Mouse (Mus musculus): ENCODE measurements at regions not wholly inside any gene's neighbourhood (a gene's known extent, or its start where the extent isn't known, plus 50 kb on each side); places are given as distances from the start of the nearest gene placed in this dataset.
A peak's percentile ranks its signal among the peaks of the same experiment; 100 is the strongest.

DNA sequence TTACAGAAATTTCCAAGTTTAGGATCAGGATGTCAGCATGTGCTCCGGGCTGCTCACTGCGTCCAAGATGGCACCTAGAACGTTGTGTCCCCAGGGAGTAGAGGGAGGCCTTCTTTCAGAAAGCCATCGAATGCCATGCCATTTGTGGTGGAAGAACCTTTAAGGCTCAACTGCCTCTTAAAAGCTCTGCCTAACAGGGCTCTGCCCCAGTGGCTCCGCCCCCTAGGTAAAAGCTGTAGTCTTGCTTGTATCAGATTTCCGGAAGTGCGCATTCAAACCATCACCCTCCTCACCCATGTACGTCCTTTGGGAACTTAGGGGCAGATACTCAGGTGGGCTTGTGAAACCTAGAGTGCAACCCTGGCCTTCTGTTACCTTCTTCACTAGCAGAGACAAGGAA, 54.0 kb upstream of the Psmd7 start:
- Histone ChIP-seq H3K27ac (ENCODE audit: insufficient read depth, low read length) (no peak overlapping the region), H3K4me1 (ENCODE audit: control insufficient read depth, insufficient read depth, low read length) (no peaks in the 10 kb centered on the region), H3K4me3 (ENCODE audit: insufficient read depth, low read length) (no peak overlapping the region)
- no peak for TF ChIP-seq POLR2A (IDR thresholded peaks at IDR 0.05; ENCODE audit: low read depth, low read length)
- no peak for TF ChIP-seq CTCF (IDR thresholded peaks at IDR 0.05; ENCODE audit: borderline replicate concordance, insufficient read depth, low read length)

DNA sequence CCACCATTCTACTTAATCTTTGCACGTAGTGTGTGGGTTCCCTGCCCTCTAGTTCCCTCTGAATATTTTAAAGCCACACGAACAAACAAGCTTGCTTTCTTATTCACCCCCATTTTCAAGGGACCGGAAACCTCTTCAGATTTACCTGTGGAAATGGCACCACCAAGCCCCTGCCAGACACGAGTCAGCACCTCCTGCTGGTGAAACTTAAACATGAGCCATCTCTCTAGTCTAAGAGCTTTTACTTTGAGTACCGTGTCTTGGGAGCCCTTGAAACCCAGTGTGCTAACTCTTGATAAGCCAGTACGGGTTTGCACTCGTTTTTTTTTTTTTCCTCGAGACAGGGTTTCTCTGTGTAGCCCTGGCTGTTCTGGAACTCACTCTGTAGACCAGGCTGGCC, 59.7 kb upstream of the Psmd7 start:
- no peak for TF ChIP-seq CTCF (IDR thresholded peaks at IDR 0.05; ENCODE audit: borderline replicate concordance, insufficient read depth, low read length)
- Histone ChIP-seq H3K4me3 (ENCODE audit: insufficient read depth, low read length) (no peak overlapping the region), H3K4me1 (ENCODE audit: control insufficient read depth, insufficient read depth, low read length) (no peaks in the 10 kb centered on the region), H3K27ac (ENCODE audit: insufficient read depth, low read length) (no peak overlapping the region)

DNA sequence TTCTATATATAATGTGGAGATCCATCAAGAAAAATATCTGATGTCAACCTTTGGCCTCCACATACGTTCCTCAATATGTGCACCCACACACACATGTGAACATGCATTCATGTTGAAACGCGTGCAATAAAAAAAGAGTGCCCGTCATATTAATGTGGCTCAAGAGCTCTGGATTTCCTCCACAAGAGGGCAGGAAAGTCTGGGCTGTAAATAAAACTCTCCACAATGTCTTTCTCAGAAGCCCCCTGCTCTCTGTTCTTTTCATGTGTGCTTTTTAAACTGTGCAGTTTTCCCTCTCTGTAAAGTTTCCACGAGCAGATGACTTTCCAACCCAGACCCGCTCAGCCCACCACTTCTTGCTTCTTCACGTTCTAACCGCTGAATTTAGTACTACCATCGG, 62.0 kb upstream of the Psmd7 start:
- no peak for TF ChIP-seq CTCF (IDR thresholded peaks at IDR 0.05; ENCODE audit: borderline replicate concordance, insufficient read depth, low read length)
- no peak for TF ChIP-seq POLR2A (IDR thresholded peaks at IDR 0.05; ENCODE audit: low read depth, low read length)
- H3K27ac ChIP-seq (ENCODE audit: insufficient read depth, low read length), result no peak overlapping the region

GRCm38 (mm10) chr8:107651424-107651823, 63.2 kb upstream of the Psmd7 start:
- H3K4me1 ChIP-seq (ENCODE audit: control insufficient read depth, insufficient read depth, low read length), result no peaks in the 10 kb centered on the region
- TF ChIP-seq POLR2A (IDR thresholded peaks at IDR 0.05; ENCODE audit: low read depth, low read length) (no peak), CTCF (IDR thresholded peaks at IDR 0.05; ENCODE audit: borderline replicate concordance, insufficient read depth, low read length) (no peak)
- H3K27ac ChIP-seq (ENCODE audit: insufficient read depth, low read length), result no peak overlapping the region
- H3K4me3 ChIP-seq (ENCODE audit: insufficient read depth, low read length), result no peak overlapping the region

More for the DNA sequence above, 62.0 kb upstream of the Psmd7 start:
- H3K4me1 ChIP-seq (ENCODE audit: control insufficient read depth, insufficient read depth, low read length), result no peaks in the 10 kb centered on the region
- no peak overlapping the region for H3K4me3 ChIP-seq (ENCODE audit: insufficient read depth, low read length)

GRCm38 (mm10) chr8:107652226-107652625, 64.0 kb upstream of the Psmd7 start:
- TF ChIP-seq CTCF (IDR thresholded peaks at IDR 0.05; ENCODE audit: borderline replicate concordance, insufficient read depth, low read length), result no peak
- TF ChIP-seq POLR2A (IDR thresholded peaks at IDR 0.05; ENCODE audit: low read depth, low read length), result no peak
- Histone ChIP-seq H3K4me1 (ENCODE audit: control insufficient read depth, insufficient read depth, low read length) (no peaks in the 10 kb centered on the region), H3K27ac (ENCODE audit: insufficient read depth, low read length) (no peak overlapping the region), H3K4me3 (ENCODE audit: insufficient read depth, low read length) (no peak overlapping the region)

- Histone ChIP-seq H3K27ac (ENCODE audit: insufficient read depth, low read length) (no peak overlapping the region), H3K4me3 (ENCODE audit: insufficient read depth, low read length) (no peak overlapping the region), H3K4me1 (ENCODE audit: control insufficient read depth, insufficient read depth, low read length) (no peaks in the 10 kb centered on the region)
- TF ChIP-seq POLR2A (IDR thresholded peaks at IDR 0.05; ENCODE audit: low read depth, low read length) (no peak), CTCF (IDR thresholded peaks at IDR 0.05; ENCODE audit: borderline replicate concordance, insufficient read depth, low read length) (no peak)
These were observed 65.4 kb upstream of the Psmd7 start for GRCm38 (mm10) chr8:107653711-107654110.

- TF ChIP-seq CTCF (IDR thresholded peaks at IDR 0.05; ENCODE audit: borderline replicate concordance, insufficient read depth, low read length), result no peak
- no peak for TF ChIP-seq POLR2A (IDR thresholded peaks at IDR 0.05; ENCODE audit: low read depth, low read length)
These were observed 68.4 kb upstream of the Psmd7 start for GRCm38 (mm10) chr8:107656622-107657021.

DNA sequence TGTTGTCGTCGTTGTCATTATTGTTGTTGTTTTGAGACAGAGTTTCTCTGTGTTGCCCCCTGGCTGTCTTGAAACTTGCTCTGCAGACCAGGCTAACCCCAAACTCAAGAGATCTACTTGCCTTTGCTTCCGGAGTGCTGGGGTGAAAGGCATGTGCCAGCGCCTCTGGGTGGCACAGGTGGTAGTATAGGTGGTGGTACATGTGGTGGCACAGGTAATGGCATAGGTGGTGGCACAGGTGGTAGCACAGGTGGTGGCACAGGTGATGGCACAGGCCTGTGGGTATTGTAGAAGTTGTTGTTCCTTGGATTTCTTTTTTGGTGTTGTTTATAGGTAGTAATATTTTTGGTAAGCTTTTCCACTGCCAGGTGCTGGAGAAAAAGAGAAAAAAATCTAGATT, 69.5 kb upstream of the Psmd7 start:
- Histone ChIP-seq H3K27ac (ENCODE audit: insufficient read depth, low read length) (no peak overlapping the region), H3K4me3 (ENCODE audit: insufficient read depth, low read length) (no peak overlapping the region), H3K4me1 (ENCODE audit: control insufficient read depth, insufficient read depth, low read length) (no peaks in the 10 kb centered on the region)
- TF ChIP-seq CTCF (IDR thresholded peaks at IDR 0.05; ENCODE audit: borderline replicate concordance, insufficient read depth, low read length) (no peak), POLR2A (IDR thresholded peaks at IDR 0.05; ENCODE audit: low read depth, low read length) (no peak)

More at GRCm38 (mm10) chr8:107656622-107657021, 68.4 kb upstream of the Psmd7 start:
- H3K4me1 ChIP-seq (ENCODE audit: control insufficient read depth, insufficient read depth, low read length), result no peaks in the 10 kb centered on the region
- no peak overlapping the region for H3K27ac ChIP-seq (ENCODE audit: insufficient read depth, low read length)
- H3K4me3 ChIP-seq (ENCODE audit: insufficient read depth, low read length), result no peak overlapping the region

- Histone ChIP-seq H3K4me3 (ENCODE audit: insufficient read depth, low read length) (no peak overlapping the region), H3K27ac (ENCODE audit: insufficient read depth, low read length) (no peak overlapping the region), H3K4me1 (ENCODE audit: control insufficient read depth, insufficient read depth, low read length) (no peaks in the 10 kb centered on the region)
- TF ChIP-seq POLR2A (IDR thresholded peaks at IDR 0.05; ENCODE audit: low read depth, low read length) (no peak), CTCF (IDR thresholded peaks at IDR 0.05; ENCODE audit: borderline replicate concordance, insufficient read depth, low read length) (no peak)
These were observed 70.1 kb upstream of the Psmd7 start for GRCm38 (mm10) chr8:107658386-107658785.

- Histone ChIP-seq H3K27ac (ENCODE audit: insufficient read depth, low read length) (no peak overlapping the region), H3K4me1 (ENCODE audit: control insufficient read depth, insufficient read depth, low read length) (no peaks in the 10 kb centered on the region), H3K4me3 (ENCODE audit: insufficient read depth, low read length) (no peak overlapping the region)
- TF ChIP-seq POLR2A (IDR thresholded peaks at IDR 0.05; ENCODE audit: low read depth, low read length) (no peak), CTCF (IDR thresholded peaks at IDR 0.05; ENCODE audit: borderline replicate concordance, insufficient read depth, low read length) (no peak)
These were observed 72.4 kb upstream of the Psmd7 start for GRCm38 (mm10) chr8:107660624-107661023.

- no peak for TF ChIP-seq CTCF (IDR thresholded peaks at IDR 0.05; ENCODE audit: borderline replicate concordance, insufficient read depth, low read length)
- TF ChIP-seq POLR2A (IDR thresholded peaks at IDR 0.05; ENCODE audit: low read depth, low read length), result no peak
- Histone ChIP-seq H3K4me1 (ENCODE audit: control insufficient read depth, insufficient read depth, low read length) (0 out of 2 replicates have a peak, but pooled peaks cover 2% of the 10 kb centered on the region), H3K27ac (ENCODE audit: insufficient read depth, low read length) (peak overlapping the region; percentile 67; the same call in 1 of the 2 replicates), H3K4me3 (ENCODE audit: insufficient read depth, low read length) (no peak overlapping the region)
These were observed 81.3 kb upstream of the Psmd7 start for GRCm38 (mm10) chr8:107669608-107670007.

All from embryonic fibroblast, embryonic 13.5 days (primary cell).